Mouse (Mus musculus) hindbrain, postnatal 0 days (tissue): ENCODE results near the gene Marveld1. TPM values are rescaled to one million over a fixed set of nuclear protein-coding genes. Genes with fewer than 3 reads are reported as not detected.

Experiments
- ATAC-seq: fragments of 200-750 bp; cut with Nextera tagmentation; 2 replicates; pipeline ENCODE4 v1.8.0; 2017; ENCODE audit warnings: mild to moderate bottlenecking, moderate TSS enrichment, moderate library complexity
- DNase-seq: peaks from one replicate; pipeline ENCODE4 v3.0.0-alpha.2; 2015; ENCODE audit warnings: low spot score
- H3K27ac ChIP-seq: fragments of 300-500 bp; sonication (generic); 2 replicates; pipeline ENCODE4 v1.5.1; 2014; ENCODE audit warnings: mild to moderate bottlenecking
- H3K27me3 ChIP-seq: fragments of 300-500 bp; sonication (generic); 2 replicates; pipeline ENCODE4 v1.6.1; 2014; ENCODE audit warnings: low read length, mixed read lengths; ENCODE audit not compliant: insufficient read depth
- H3K36me3 ChIP-seq: fragments of 300-500 bp; sonication (generic); 2 replicates; pipeline ENCODE4 v1.6.1; 2014; ENCODE audit warnings: low read length, mixed read lengths; ENCODE audit not compliant: insufficient read depth
- H3K4me1 ChIP-seq: fragments of 300-500 bp; sonication (generic); 2 replicates; pipeline ENCODE4 v1.6.1; 2014; ENCODE audit warnings: antibody characterized with exemption, low read length, mixed read lengths; ENCODE audit not compliant: insufficient read depth
- H3K4me2 ChIP-seq: fragments of 300-500 bp; sonication (generic); 2 replicates; pipeline ENCODE4 v1.6.1; 2014; ENCODE audit warnings: low read depth, mild to moderate bottlenecking, low read length, moderate library complexity, mixed read lengths
- H3K4me3 ChIP-seq: fragments of 300-500 bp; sonication (generic); 2 replicates; pipeline ENCODE4 v1.5.1; 2014; ENCODE audit warnings: low read length
- H3K9ac ChIP-seq: fragments of 300-500 bp; sonication (generic); replicated peaks from 2 replicates; pipeline ENCODE4 v1.6.1; 2014; ENCODE audit warnings: mild to moderate bottlenecking, low read length, moderate library complexity, mixed read lengths
- H3K9me3 ChIP-seq: fragments of 300-500 bp; sonication (generic); 2 replicates; pipeline ENCODE4 v1.6.1; 2016; ENCODE audit warnings: low read length, mixed read lengths
- CTCF ChIP-seq: IDR thresholded peaks from 2 replicates; pipeline ENCODE4 v1.5.1; 2016; ENCODE audit warnings: antibody characterized with exemption, control low read depth, low read depth
- WGBS: fragments of 180-500 bp; shearing (Covaris S2); extraction: QIAGEN DNeasy Blood & Tissue Kit; methylation state at CpG from one replicate; pipeline ENCODE4 v1.1.7; 2014; 5-methylcytosine and 5-hydroxymethylcytosine counted together
- polyA plus RNA-seq: library from polyadenylated mRNA; unstranded; fragments of >200 nt; fragmentation: Nextera tagmentation; extraction: Ambion mirVana; gene quantifications from 2 replicates; pipeline ENCODE4 v1.2.1, GENCODE M21; 2015
- total RNA-seq: library from RNA; depleted of rRNA; stranded (reverse); fragments of >200 nt; gene quantifications from 2 replicates; pipeline ENCODE4 v1.2.3, GENCODE M21; 2014

Marveld1 gene
- total and polyA plus RNA-seq, 2 experiments from 2014 or later = 3.2 to 14.0 TPM

GRCm38 (mm10) chr19:42169322-42169975 is 22.2 kb downstream of the Marveld1 start:
- no peaks in the 10 kb centered on the region for H3K36me3 ChIP-seq
- WGBS = 58% methylated on average over 10 of the region's 10 CpGs
- DNase-seq = peak; percentile 9
- H3K9me3 ChIP-seq = no peaks in the 10 kb centered on the region
- peaks cover 10% of the 10 kb centered on the region for H3K4me1 ChIP-seq
- no peak overlapping the region for H3K4me3 ChIP-seq
- 0 out of 2 replicates have a peak overlapping the region, but pooled peaks have one; percentile 94 for H3K9ac ChIP-seq
- no peak for ATAC-seq
- H3K4me2 ChIP-seq = peak overlapping the region; percentile 87
- no peak overlapping the region; the same call in 1 of the 2 replicates for H3K27ac ChIP-seq
- no peak for TF ChIP-seq CTCF
- H3K27me3 ChIP-seq = peaks cover 4% of the 10 kb centered on the region; the same call in 1 of the 2 replicates

DNA sequence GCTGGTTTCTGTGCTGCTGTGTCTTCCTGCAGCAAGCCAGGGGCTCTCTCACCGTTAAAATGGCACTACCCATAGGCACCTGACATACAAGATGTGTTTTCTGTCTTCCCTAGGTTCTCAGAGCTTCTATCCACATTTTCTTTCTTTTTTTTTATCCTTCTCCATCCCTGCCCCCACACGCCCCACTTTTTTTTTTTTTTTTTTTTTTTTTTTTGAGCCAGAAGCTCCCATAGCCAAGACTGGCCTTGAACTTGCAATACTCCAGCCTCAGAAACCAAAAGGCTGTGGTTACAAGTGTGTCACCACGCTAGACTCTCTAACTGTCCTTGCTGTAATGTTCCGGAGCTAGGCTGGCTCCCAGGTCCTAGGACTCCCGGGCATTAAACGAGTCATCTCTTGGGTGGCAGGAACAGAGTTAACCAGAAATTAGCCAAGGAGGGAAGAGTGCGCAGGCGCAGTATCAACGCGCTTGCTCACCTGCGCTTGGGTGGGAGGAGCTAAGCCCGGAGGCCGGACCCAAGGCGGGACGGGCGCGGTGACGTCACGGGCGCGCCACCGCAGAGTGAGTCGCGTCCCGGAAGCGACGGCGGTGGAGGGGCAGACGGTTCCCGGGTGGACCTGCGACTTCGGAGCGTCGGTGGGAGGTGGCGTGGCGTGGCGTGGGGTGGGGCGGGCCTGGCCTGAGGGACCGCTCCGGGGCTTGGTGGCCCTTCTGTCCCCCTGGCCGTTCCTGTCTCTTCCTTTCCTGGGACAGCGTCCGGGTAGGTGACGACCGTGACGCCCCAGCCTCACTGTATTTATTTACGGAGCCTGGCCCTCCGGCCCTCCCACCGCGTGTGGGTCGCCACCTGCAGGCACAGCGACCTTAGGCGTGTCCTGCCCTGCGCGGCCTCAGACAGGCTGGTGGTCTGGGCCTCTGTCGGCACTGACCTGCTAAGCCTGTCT is 23.1 kb downstream of the Marveld1 start:
- H3K27ac ChIP-seq = peak overlapping the region; percentile 65; the same call in 1 of the 2 replicates
- H3K36me3 ChIP-seq = no peaks in the 10 kb centered on the region
- DNase-seq (peak; percentile 98), ATAC-seq (peak; percentile 94)
- H3K9me3 ChIP-seq = no peaks in the 10 kb centered on the region
- H3K27me3 ChIP-seq = peaks cover 4% of the 10 kb centered on the region; the same call in 1 of the 2 replicates
- peak overlapping the region; percentile 94 for H3K9ac ChIP-seq
- peak overlapping the region; percentile 97 for H3K4me3 ChIP-seq
- no peak for TF ChIP-seq CTCF
- H3K4me1 ChIP-seq = peaks cover 10% of the 10 kb centered on the region
- WGBS = 1% methylated on average over 56 of the region's 56 CpGs
- H3K4me2 ChIP-seq = peak overlapping the region; percentile 87

GRCm38 (mm10) chr19:42176841-42177240 is 29.6 kb downstream of the Marveld1 start:
- Histone ChIP-seq H3K4me2 (no peak overlapping the region), H3K4me1 (no peaks in the 10 kb centered on the region), H3K27me3 (no peaks in the 10 kb centered on the region), H3K9me3 (no peaks in the 10 kb centered on the region), H3K4me3 (no peak overlapping the region), H3K9ac (no peak overlapping the region), H3K36me3 (peaks cover 10% of the 10 kb centered on the region; the same call in 1 of the 2 replicates), H3K27ac (no peak overlapping the region)
- ATAC-seq (no peak), DNase-seq (no peak)
- no peak for TF ChIP-seq CTCF
- 83% methylated on average over 7 of the region's 7 CpGs for WGBS

GRCm38 (mm10) chr19:42177461-42177860 is 30.3 kb downstream of the Marveld1 start:
- Histone ChIP-seq H3K27ac (no peak overlapping the region), H3K4me3 (no peak overlapping the region), H3K9ac (no peak overlapping the region), H3K36me3 (peaks cover 10% of the 10 kb centered on the region; the same call in 1 of the 2 replicates), H3K9me3 (no peaks in the 10 kb centered on the region), H3K27me3 (no peaks in the 10 kb centered on the region), H3K4me2 (no peak overlapping the region), H3K4me1 (no peaks in the 10 kb centered on the region)
- no peak for DNase-seq
- WGBS = 93% methylated on average over 2 of the region's 2 CpGs
- ATAC-seq = no peak
- no peak for TF ChIP-seq CTCF

- Histone ChIP-seq H3K4me1 (no peaks in the 10 kb centered on the region), H3K27me3 (no peaks in the 10 kb centered on the region), H3K9ac (no peak overlapping the region), H3K9me3 (no peaks in the 10 kb centered on the region), H3K27ac (no peak overlapping the region), H3K4me3 (no peak overlapping the region), H3K36me3 (peaks cover 19% of the 10 kb centered on the region; the same call in 1 of the 2 replicates), H3K4me2 (no peak overlapping the region)
- no peak for TF ChIP-seq CTCF
- DNase-seq = no peak
- WGBS = 92% methylated on average over 14 of the region's 14 CpGs
- no peak for ATAC-seq
Measured at GRCm38 (mm10) chr19:42179356-42179755, 32.2 kb downstream of the Marveld1 start.

DNA sequence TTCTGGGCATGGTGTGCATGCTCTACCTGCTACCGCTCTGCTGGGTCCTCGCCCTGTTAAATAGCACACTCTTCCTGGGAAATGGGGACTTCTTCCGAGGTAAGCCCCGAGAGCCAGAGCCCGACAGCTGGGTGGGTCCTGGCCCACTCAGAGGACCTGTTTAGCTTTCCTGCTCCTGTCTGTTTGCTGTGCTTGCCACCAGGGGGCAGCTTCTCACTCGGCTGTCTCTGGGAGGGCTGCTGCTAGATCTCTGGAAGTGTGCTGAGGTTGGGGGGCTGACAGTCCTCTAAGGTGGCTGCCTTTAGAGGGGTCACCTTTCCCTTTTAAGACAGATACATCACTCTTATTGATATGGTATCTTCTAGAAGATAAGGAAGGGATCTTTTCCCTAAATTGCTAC is 35.5 kb downstream of the Marveld1 start:
- 61% methylated on average over 6 of the region's 6 CpGs for WGBS
- H3K9me3 ChIP-seq = no peaks in the 10 kb centered on the region
- no peak overlapping the region for H3K9ac ChIP-seq
- peak; percentile 75 for TF ChIP-seq CTCF
- peaks cover 37% of the 10 kb centered on the region for H3K36me3 ChIP-seq
- no peak overlapping the region for H3K27ac ChIP-seq
- no peaks in the 10 kb centered on the region for H3K4me1 ChIP-seq
- no peak overlapping the region for H3K4me3 ChIP-seq
- no peak overlapping the region for H3K4me2 ChIP-seq
- ATAC-seq (0 out of 2 replicates have a peak, but pooled peaks have one; percentile 46), DNase-seq (peak; percentile 40)
- H3K27me3 ChIP-seq = no peaks in the 10 kb centered on the region
